Mouse (Mus musculus) ES-Bruce4 (cell line): ENCODE measurements around the gene Ugt1a5. TPM values are rescaled to one million over a fixed set of nuclear protein-coding genes. Genes with fewer than 3 reads are reported as not detected.

Experiments used
- H3K27ac ChIP-seq: 2 replicates; pipeline ENCODE4 v1.5.1; 2012; ENCODE audit warnings: low read length, inconsistent platforms; ENCODE audit not compliant: insufficient read depth
- H3K27me3 ChIP-seq: 2 replicates; pipeline ENCODE4 v1.6.1; 2012; ENCODE audit warnings: mild to moderate bottlenecking, low read length, inconsistent platforms; ENCODE audit not compliant: control insufficient read depth, poor library complexity, insufficient read depth, severe bottlenecking
- H3K36me3 ChIP-seq: 2 replicates; pipeline ENCODE4 v1.6.1; 2012; ENCODE audit warnings: inconsistent platforms, mild to moderate bottlenecking, low read length, moderate library complexity; ENCODE audit not compliant: control insufficient read depth, poor library complexity, insufficient read depth, severe bottlenecking
- H3K4me1 ChIP-seq: one replicate; pipeline ENCODE4 v1.8.1; 2011; ENCODE audit warnings: low read length; ENCODE audit not compliant: control insufficient read depth, insufficient read depth
- H3K4me3 ChIP-seq: 2 replicates; pipeline ENCODE4 v1.5.1; 2011; ENCODE audit warnings: low read depth, mild to moderate bottlenecking, low read length
- H3K9ac ChIP-seq: 2 replicates; pipeline ENCODE4 v1.6.1; 2012; ENCODE audit warnings: low read depth, mild to moderate bottlenecking, inconsistent platforms; ENCODE audit not compliant: poor library complexity, severe bottlenecking
- H3K9me3 ChIP-seq: replicated peaks from 2 replicates; pipeline ENCODE4 v1.6.1; 2012; ENCODE audit warnings: mild to moderate bottlenecking, low read length, inconsistent platforms; ENCODE audit not compliant: control insufficient read depth, poor library complexity, insufficient read depth, severe bottlenecking
- CTCF ChIP-seq: IDR thresholded peaks from one replicate; pipeline ENCODE4 v1.8.1; 2011; ENCODE audit warnings: low read depth, low read length
- EP300 ChIP-seq: IDR thresholded peaks from 2 replicates; pipeline ENCODE4 v1.6.1; 2011; ENCODE audit warnings: low read depth, low read length; ENCODE audit not compliant: insufficient read depth
- POLR2A ChIP-seq: IDR thresholded peaks from one replicate; pipeline ENCODE4 v1.8.1; 2011; ENCODE audit warnings: low read length; ENCODE audit not compliant: insufficient read depth
- polyA plus RNA-seq: library from polyadenylated mRNA; stranded (reverse); fragments of >200 nt; gene quantifications from 2 replicates; pipeline ENCODE4 v1.2.4, GENCODE M21; 2011; ENCODE audit warnings: low read depth; ENCODE audit not compliant: missing spikeins, insufficient read depth, insufficient read length

Ugt1a5 gene
- polyA plus RNA-seq, 1 experiment: not detected

GRCm38 (mm10) chr1:88248658-88249057, 82.8 kb downstream of the Ugt1a5 start:
- TF ChIP-seq CTCF: no peak
- no peak for TF ChIP-seq EP300
- no peak for TF ChIP-seq POLR2A
- Histone ChIP-seq H3K9ac (no peak overlapping the region), H3K27ac (no peak overlapping the region), H3K27me3 (no peaks in the 10 kb centered on the region), H3K36me3 (no peaks in the 10 kb centered on the region), H3K4me1 (no peaks in the 10 kb centered on the region), H3K4me3 (no peak overlapping the region), H3K9me3 (no peaks in the 10 kb centered on the region)

GRCm38 (mm10) chr1:88249596-88249995, 83.8 kb downstream of the Ugt1a5 start:
- Histone ChIP-seq H3K36me3 (no peaks in the 10 kb centered on the region), H3K4me1 (no peaks in the 10 kb centered on the region), H3K27me3 (no peaks in the 10 kb centered on the region), H3K4me3 (no peak overlapping the region), H3K27ac (no peak overlapping the region), H3K9ac (no peak overlapping the region), H3K9me3 (no peaks in the 10 kb centered on the region)
- TF ChIP-seq POLR2A: no peak
- TF ChIP-seq EP300: no peak
- no peak for TF ChIP-seq CTCF

GRCm38 (mm10) chr1:88250023-88250422, 84.2 kb downstream of the Ugt1a5 start:
- no peak overlapping the region for H3K4me3 ChIP-seq
- H3K27ac ChIP-seq: no peak overlapping the region
- H3K9me3 ChIP-seq: no peaks in the 10 kb centered on the region
- H3K36me3 ChIP-seq: no peaks in the 10 kb centered on the region
- no peak overlapping the region for H3K9ac ChIP-seq
- H3K27me3 ChIP-seq: no peaks in the 10 kb centered on the region
- no peak for TF ChIP-seq CTCF
- TF ChIP-seq EP300: no peak
- no peak for TF ChIP-seq POLR2A
- H3K4me1 ChIP-seq: no peaks in the 10 kb centered on the region

- H3K4me3 ChIP-seq: no peak overlapping the region
- H3K27me3 ChIP-seq: no peaks in the 10 kb centered on the region
- no peak overlapping the region for H3K27ac ChIP-seq
- no peak overlapping the region for H3K9ac ChIP-seq
- no peaks in the 10 kb centered on the region for H3K4me1 ChIP-seq
- H3K36me3 ChIP-seq: no peaks in the 10 kb centered on the region
- TF ChIP-seq POLR2A (no peak), CTCF (no peak), EP300 (no peak)
- H3K9me3 ChIP-seq: no peaks in the 10 kb centered on the region
Measured at GRCm38 (mm10) chr1:88253106-88253505, 87.3 kb downstream of the Ugt1a5 start.

GRCm38 (mm10) chr1:88253540-88253939, 87.7 kb downstream of the Ugt1a5 start:
- TF ChIP-seq CTCF (no peak), EP300 (no peak), POLR2A (no peak)
- Histone ChIP-seq H3K27ac (no peak overlapping the region), H3K4me3 (no peak overlapping the region), H3K9ac (no peak overlapping the region), H3K36me3 (no peaks in the 10 kb centered on the region), H3K9me3 (no peaks in the 10 kb centered on the region), H3K27me3 (no peaks in the 10 kb centered on the region), H3K4me1 (no peaks in the 10 kb centered on the region)

- TF ChIP-seq CTCF: no peak
- TF ChIP-seq EP300: no peak
- TF ChIP-seq POLR2A: no peak
- no peak overlapping the region for H3K27ac ChIP-seq
- H3K9ac ChIP-seq: no peak overlapping the region
- H3K4me1 ChIP-seq: no peaks in the 10 kb centered on the region
- H3K9me3 ChIP-seq: no peaks in the 10 kb centered on the region
- H3K27me3 ChIP-seq: no peaks in the 10 kb centered on the region
- no peaks in the 10 kb centered on the region for H3K36me3 ChIP-seq
- H3K4me3 ChIP-seq: no peak overlapping the region
Measured at GRCm38 (mm10) chr1:88254793-88255465, 89.1 kb downstream of the Ugt1a5 start.
